Mouse (Mus musculus) macrophage (primary cell): ENCODE data around the gene Clca1. TPM values are rescaled to one million over a fixed set of nuclear protein-coding genes. Genes with fewer than 3 reads are reported as not detected.
"Not testable (repeated sequence)": the region's sequence is repeated elsewhere in the genome, so short reads cannot be mapped to it uniquely, and the experiment has no call there.

ENCODE experiments used
- H3K27ac ChIP-seq: fragments of 350-480 bp; formaldehyde crosslinking; 2 replicates; pipeline ENCODE4 v1.9.0; 2021
- H3K36me3 ChIP-seq: fragments of 350-480 bp; formaldehyde crosslinking; 2 replicates; pipeline ENCODE4 v1.9.0; 2021; ENCODE audit errors: inconsistent target
- H3K4me3 ChIP-seq: fragments of 350-480 bp; formaldehyde crosslinking; 2 replicates; pipeline ENCODE4 v1.9.0; 2021; ENCODE audit errors: inconsistent target
- H3K79me2 ChIP-seq: fragments of 350-480 bp; formaldehyde crosslinking; 2 replicates; pipeline ENCODE4 v1.9.0; 2021; ENCODE audit errors: inconsistent target
- WGBS: methylation state at CpG from one replicate; pipeline ENCODE4 v1.1.7; 2026; ENCODE audit warnings: inconsistent platforms; ENCODE audit not compliant: missing documents; 5-methylcytosine and 5-hydroxymethylcytosine counted together
- polyA plus RNA-seq: library from polyadenylated mRNA; stranded (reverse); fragments of 250-400 nt; gene quantifications from 3 replicates; pipeline ENCODE4 v1.2.4, GENCODE M21; 2018; ENCODE audit warnings: inconsistent platforms
- total RNA-seq, 78 experiments: library from RNA; depleted of rRNA; stranded (reverse); fragments of 250-400 nt; gene quantifications; 1 replicate in 9 of 78; 2 replicates in 24 of 78; 3 replicates in 43 of 78; 4 replicates in 2 of 78; pipeline ENCODE4 v1.2.4; 2018; ENCODE audit warnings: inconsistent platforms in 56 of 78

Gene Clca1
- not detected for total RNA-seq (2018; cell fraction: chromatin; rRNA removed)
- under 1 TPM in 1 of 26 experiments, not detected in 25; 0.04 TPM for total RNA-seq (2018; cell fraction: cytosol; rRNA removed)
- total RNA-seq (2018; cell fraction: nucleus; rRNA removed) = not detected
- polyA plus RNA-seq = not detected in 3 replicates

DNA sequence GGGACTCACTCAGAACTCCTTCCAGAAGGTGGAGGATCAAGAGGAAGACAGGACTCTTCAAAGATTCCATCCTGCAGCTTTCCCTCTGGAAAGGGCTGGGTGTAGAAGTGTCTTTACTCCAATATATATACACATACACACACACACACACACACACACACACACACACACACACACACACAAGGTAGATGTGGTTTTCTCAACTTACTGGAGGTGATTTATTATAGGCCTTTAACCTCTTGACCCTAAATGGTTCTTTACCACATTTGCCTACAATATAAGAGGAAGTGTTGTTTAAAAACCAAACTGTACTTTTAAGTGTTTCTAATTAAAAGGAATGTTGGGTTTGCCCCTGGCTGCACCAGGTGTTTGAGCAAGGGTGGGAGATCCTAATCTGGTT is at the start of gene Clca1:
Gene Clca1 (minus strand): TSS at position 101 of the 400 bp plus-strand sequence.
- H3K36me3 ChIP-seq = no peaks in the 10 kb centered on the region
- H3K27ac ChIP-seq = no peak within 1 kb of the TSS
- no peaks in the 10 kb centered on the region for H3K79me2 ChIP-seq
- no peak within 1 kb of the TSS for H3K4me3 ChIP-seq

DNA sequence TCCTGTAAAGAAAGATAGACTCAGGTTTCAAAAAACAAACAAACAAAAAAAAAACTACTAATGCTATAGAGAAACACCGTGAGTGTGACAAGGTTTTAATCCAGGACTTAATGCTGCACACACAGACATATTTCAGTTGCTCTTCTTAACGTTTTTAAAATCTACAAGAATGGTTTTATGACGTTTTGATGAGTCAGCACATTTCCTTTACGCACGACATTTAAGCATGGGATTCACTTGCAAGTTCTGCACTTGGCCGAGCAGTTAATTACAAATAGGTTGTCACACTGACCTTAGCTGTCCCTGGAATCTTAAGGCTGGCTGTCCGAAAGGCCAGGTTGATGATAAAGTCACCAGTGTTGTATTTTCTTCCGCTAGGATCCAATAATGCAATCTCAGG is 48.3 kb upstream of the Clca1 start:
- Histone ChIP-seq H3K4me3 (no peak overlapping the region), H3K79me2 (no peaks in the 10 kb centered on the region), H3K27ac (no peak overlapping the region), H3K36me3 (no peaks in the 10 kb centered on the region)
- 82% methylated on average over 8 of the region's 8 CpGs for WGBS

DNA sequence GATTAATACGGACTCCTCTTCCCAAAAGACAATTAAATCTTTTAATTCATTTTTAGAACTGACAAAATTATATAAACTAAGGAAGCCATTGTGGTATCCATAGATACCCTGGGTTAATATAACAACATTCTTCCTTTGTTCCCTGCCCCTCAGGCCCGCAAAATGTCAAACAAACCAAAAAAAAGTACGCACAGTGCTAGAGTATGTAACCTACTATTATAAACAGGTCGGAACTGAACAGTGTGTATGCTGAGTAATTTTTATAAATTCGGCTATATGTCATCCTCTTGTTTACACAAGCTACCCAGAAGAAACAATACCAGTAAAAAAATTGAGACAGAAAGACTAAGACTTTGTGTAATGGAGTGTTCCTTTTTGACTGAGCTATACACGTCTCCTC is 45.8 kb upstream of the Clca1 start:
- H3K36me3 ChIP-seq = no peaks in the 10 kb centered on the region
- WGBS = 83% methylated on average over 5 of the region's 6 CpGs
- no peak overlapping the region for H3K27ac ChIP-seq
- H3K4me3 ChIP-seq = no peak overlapping the region
- H3K79me2 ChIP-seq = no peaks in the 10 kb centered on the region

DNA sequence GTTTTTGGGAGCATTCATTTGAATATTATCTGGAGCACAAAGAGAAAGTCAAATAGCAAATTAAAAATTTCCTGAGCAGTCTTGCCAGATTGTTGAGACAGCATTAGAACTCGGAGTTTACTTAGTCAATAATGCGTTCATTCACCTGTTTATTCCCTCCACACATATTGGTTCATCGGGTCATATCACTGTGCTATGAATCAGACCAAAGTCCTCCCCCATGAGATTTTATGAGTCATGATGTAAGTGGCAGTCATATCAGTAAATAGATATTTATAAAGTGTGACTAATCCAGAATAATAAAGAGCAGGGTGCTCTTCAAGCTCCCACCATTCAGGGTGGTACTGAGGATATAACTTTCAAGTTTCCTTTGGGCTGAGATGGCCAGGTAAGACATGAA is 39.8 kb upstream of the Clca1 start:
- WGBS = 93% methylated on average over 3 of the region's 3 CpGs
- Histone ChIP-seq H3K4me3 (no peak overlapping the region), H3K36me3 (no peaks in the 10 kb centered on the region), H3K79me2 (no peaks in the 10 kb centered on the region), H3K27ac (no peak overlapping the region)

DNA sequence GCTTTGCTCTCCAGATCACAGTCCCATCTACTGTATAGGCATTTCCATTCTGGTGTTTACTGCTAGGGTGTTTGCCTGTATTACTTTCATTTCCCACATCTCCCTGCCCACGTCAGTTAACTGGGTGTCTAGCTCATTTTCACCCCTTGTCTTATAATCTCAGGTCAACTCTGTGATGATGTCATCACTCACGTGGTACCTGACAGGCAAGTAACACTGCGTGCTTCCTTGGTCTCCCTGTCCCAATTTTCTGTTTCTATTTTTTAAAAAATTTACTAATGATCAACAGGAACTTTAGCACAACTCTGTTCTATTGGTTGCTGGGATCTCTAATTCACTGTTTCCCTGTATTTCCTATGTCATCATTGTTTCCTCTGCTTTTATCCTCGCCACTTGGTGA is 36.4 kb upstream of the Clca1 start:
- H3K4me3 ChIP-seq = no peak overlapping the region
- H3K27ac ChIP-seq = no peak overlapping the region
- no peaks in the 10 kb centered on the region for H3K36me3 ChIP-seq
- WGBS = 85% methylated on average over 4 of the region's 4 CpGs
- no peaks in the 10 kb centered on the region for H3K79me2 ChIP-seq

DNA sequence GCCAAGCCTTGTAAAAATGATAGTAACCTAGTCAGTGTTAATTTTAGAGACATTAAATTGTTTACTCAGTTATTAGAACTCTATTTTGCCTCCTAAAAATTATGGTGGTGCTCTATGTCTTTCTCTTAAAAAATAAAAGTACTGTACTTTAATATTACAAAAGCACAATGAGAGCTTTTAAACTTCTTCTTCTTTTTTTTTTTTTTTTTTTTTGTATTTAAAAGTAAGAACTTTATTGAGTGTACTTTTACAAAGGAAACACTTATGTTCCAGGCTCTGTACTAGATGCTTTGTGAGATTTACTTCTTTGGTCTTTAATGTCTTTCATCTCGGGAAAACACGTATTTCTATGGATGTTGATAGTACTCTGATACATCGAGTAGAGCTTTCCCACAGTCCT is 22.6 kb upstream of the Clca1 start:
- not testable (repeated sequence) for H3K79me2 ChIP-seq, H3K27ac ChIP-seq, H3K4me3 ChIP-seq, H3K36me3 ChIP-seq
- 94% methylated on average over 3 of the region's 3 CpGs for WGBS

DNA sequence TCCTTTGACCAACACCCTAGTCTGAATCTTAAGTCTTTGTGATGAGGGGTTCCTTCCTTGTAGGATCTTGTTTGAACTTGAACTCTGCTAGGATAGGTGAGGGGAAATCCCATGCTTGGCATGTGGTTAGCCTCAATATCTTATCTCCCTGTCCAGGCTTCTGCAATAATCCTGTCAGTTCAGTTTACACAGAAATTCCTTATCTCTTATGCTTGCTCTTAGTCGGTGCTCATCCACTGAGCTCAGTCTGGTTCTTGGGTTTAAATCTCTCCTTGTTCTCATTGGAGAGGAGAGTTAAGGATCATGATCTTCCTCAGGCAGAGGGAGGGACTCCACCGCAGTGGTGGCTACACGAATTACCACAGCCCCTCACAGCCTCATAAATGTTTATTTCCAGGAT is 17.2 kb upstream of the Clca1 start:
- H3K79me2 ChIP-seq = no peaks in the 10 kb centered on the region
- WGBS = 4% methylated on average over 3 of the region's 3 CpGs
- H3K4me3 ChIP-seq = no peak overlapping the region
- no peak overlapping the region for H3K27ac ChIP-seq
- no peaks in the 10 kb centered on the region for H3K36me3 ChIP-seq

DNA sequence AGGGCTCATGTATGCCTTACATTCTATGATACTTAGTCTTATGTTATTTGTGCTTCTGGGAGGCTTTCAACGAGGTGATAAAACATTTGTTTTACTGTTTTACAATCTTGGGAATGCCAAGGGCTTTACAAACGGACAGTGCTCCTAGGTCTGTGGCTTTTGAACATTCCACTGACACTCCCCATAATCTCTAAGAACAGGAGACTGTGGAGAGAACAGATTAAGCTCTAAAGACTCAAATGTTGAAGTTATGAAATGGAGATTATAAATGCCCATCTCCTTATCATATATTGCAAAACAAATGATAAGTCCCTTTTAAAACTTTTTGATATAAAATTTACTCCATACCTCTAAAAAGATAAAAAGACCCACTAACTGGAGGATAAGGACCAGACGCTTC is 6.2 kb upstream of the Clca1 start:
- Histone ChIP-seq H3K36me3 (no peaks in the 10 kb centered on the region), H3K4me3 (no peak overlapping the region), H3K27ac (no peak overlapping the region), H3K79me2 (no peaks in the 10 kb centered on the region)
- WGBS = 76% methylated on average over 3 of the region's 3 CpGs

DNA sequence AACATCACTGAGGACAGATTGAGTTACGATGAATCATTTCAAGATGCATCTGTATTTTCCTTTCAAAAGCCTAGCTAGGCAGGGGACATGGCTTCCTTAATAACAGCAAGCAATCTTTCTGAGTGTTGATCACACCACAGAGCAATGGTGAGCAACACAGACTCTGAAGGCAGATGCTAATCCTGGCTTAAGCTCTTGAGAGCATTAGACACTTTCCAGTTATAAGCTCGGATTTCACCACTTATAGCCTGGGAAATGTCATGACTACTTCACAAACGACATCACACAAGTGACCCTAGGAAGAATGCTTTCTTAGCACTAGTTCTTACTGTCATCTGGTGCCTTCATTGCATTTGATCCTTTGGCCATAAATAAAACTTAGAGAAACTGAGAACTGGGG is 4.5 kb downstream of the Clca1 start:
- Histone ChIP-seq H3K27ac (no peak overlapping the region), H3K79me2 (no peaks in the 10 kb centered on the region), H3K36me3 (no peaks in the 10 kb centered on the region), H3K4me3 (no peak overlapping the region)
- 97% methylated on average over 3 of the region's 3 CpGs for WGBS

DNA sequence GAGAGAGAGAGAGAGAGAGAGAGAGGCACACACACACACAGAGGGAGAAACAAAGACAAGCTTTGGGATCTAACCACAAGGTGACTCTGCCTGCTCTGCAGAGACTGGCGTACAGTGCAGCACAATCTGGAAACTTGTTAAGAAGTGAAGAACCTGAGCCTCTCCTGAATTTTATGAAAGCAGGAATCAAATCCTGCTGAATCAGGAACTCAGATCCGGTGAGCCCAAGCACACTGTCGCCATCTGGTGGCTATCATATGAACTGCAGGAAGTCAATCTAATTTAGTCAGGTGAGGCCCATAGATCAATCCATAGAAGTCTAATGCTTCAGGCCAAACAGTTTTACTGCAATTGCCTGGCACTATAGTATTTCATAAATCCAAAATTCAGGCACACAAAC is 5.8 kb downstream of the Clca1 start:
- Histone ChIP-seq H3K27ac (no peak overlapping the region), H3K36me3 (no peaks in the 10 kb centered on the region), H3K4me3 (no peak overlapping the region), H3K79me2 (no peaks in the 10 kb centered on the region)
- WGBS = 29% methylated on average over 3 of the region's 3 CpGs

DNA sequence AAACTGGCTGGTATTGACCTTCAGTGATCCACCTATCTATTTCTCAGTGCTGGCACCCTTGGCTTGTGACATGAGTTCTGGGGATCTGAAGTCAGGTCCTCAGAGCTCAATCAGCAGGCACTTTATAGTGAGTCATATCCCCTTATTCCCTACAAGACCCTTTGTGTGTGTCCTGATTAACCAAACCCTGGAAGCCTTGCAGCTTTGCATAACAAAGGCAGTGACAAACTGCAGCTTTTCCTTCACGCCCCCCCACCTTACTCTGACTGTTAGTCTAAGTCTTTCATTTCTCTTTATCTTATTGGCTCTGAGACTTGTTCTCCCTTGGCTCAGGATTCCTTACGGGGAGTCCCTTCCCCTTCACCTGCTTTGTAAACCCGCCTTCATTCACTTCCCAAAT is 14.8 kb downstream of the Clca1 start:
- Histone ChIP-seq H3K27ac (no peak overlapping the region), H3K4me3 (no peak overlapping the region), H3K79me2 (no peaks in the 10 kb centered on the region), H3K36me3 (no peaks in the 10 kb centered on the region)
- WGBS = 89% methylated on average over 3 of the region's 3 CpGs

DNA sequence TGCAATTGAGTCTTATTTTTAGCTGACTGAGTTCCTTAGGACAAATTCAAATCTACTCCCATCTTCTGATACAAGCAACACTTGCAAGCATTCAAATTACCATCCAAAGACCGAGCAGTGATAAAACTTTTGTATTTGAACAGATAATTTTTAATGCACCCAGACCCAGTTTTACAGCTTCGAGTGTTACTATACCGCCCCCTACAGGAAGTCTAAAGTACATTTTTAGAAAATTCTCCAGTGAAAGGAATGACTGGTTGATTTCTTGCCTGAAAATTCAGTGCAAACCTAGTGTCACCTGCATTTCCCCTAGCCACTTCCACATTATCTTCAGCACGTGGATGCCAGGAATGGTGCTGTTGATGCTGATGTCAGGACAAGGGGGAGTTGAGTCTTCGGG is 28.2 kb downstream of the Clca1 start:
- Histone ChIP-seq H3K4me3 (no peak overlapping the region), H3K79me2 (no peaks in the 10 kb centered on the region), H3K27ac (no peak overlapping the region), H3K36me3 (no peaks in the 10 kb centered on the region)
- 31% methylated on average over 5 of the region's 5 CpGs for WGBS

DNA sequence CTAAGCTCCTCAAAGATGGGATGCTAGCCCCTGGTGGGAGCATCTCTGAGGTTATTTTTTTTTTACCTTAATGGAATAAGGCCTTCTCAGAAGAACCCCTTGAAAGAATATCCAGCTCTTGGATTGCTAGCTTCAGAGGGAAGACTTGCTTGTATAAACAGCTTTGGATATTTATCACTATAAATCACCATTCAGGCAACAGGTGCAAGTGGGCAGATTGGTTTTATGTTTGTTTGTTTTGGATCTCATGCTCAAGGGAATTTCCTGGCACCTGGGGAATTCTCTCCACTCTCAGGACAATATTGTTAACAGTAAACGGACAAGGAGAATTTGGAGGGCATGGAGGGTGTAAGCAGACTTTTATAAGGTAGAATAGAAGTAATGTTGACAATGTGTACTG is 31.7 kb downstream of the Clca1 start:
- H3K4me3 ChIP-seq = no peak overlapping the region
- H3K79me2 ChIP-seq = no peaks in the 10 kb centered on the region
- WGBS = 62% methylated on average over 1 of the region's 1 CpGs
- H3K36me3 ChIP-seq = no peaks in the 10 kb centered on the region
- H3K27ac ChIP-seq = no peak overlapping the region

DNA sequence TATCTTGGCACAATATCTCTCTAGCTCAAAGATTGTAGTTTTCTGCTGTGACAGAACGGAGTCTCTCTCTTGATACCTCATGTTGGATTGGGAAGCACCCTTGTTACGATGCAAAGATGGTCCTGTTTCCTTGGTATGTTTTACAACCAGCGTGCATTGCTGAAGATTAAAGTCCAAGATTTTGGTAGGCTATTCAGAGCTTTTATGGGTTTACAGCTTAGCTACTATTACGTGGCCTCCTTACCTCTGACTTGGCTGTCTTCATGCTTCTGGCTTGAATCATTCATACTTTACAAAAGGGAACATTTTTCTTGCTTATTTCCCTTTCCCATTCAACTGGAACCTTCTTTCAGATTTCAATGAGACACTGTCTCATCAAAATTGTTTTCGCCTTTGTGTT is 39.5 kb downstream of the Clca1 start:
- no peaks in the 10 kb centered on the region for H3K36me3 ChIP-seq
- no peak overlapping the region for H3K27ac ChIP-seq
- no peak overlapping the region for H3K4me3 ChIP-seq
- H3K79me2 ChIP-seq = no peaks in the 10 kb centered on the region
- 91% methylated on average over 5 of the region's 5 CpGs for WGBS

DNA sequence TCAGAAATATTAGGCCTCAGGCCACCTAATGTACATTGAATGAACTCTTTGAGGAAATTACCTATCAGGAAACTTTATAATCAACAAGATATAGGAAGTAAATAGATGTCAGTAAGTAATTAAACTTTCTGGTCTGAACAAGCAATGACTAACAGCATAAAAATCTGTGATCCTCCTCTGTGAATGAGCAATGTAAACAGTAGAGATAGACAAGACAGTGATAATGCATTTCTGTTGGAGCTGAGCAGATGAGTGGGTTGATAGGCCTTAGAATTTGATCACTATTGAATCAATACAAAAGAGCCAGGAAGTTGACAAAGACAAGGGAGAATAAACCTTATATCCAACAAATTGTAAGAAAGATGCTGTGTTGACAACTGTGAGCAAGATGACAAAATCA is 40.0 kb downstream of the Clca1 start:
- no peaks in the 10 kb centered on the region for H3K79me2 ChIP-seq
- H3K27ac ChIP-seq = no peak overlapping the region
- H3K4me3 ChIP-seq = no peak overlapping the region
- no peaks in the 10 kb centered on the region for H3K36me3 ChIP-seq

DNA sequence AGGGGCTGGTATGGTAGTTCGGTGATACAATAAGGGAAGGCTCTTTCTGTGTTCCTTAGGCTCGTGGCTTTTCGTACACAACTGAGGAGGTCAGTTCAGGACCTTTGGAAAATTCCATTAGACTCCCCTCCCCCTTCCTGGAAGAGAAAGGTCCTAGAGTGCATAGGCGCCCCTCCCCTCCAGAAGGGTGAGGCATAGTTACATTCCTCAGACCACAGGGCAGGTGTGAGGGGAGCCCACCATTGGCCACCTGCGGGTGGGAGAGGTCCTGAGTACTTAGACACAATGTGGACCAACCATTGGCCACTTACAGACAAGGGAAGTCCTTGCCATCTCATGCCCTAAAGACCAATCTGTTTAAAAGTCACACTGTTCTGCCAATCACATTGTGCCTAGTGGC is 46.7 kb downstream of the Clca1 start:
- H3K27ac ChIP-seq = no peak overlapping the region
- WGBS = 93% methylated on average over 4 of the region's 5 CpGs

More for the DNA sequence above, 46.7 kb downstream of the Clca1 start:
- no peak overlapping the region for H3K4me3 ChIP-seq
- no peaks in the 10 kb centered on the region for H3K79me2 ChIP-seq
- H3K36me3 ChIP-seq = no peaks in the 10 kb centered on the region
